Mouse (Mus musculus) mature B cell (primary cell): ENCODE results near the gene Nr2e3.
"Not testable (repeated sequence)": the region's sequence is repeated elsewhere in the genome, so short reads cannot be mapped to it uniquely, and the experiment has no call there.

Source experiments
- in situ Hi-C: fragments of 300-500 bp; cut with MboI; formaldehyde crosslinking; loops from 2 replicates; pipeline ENCODE4 v1.14.3; 2019

The Nr2e3 gene

DNA sequence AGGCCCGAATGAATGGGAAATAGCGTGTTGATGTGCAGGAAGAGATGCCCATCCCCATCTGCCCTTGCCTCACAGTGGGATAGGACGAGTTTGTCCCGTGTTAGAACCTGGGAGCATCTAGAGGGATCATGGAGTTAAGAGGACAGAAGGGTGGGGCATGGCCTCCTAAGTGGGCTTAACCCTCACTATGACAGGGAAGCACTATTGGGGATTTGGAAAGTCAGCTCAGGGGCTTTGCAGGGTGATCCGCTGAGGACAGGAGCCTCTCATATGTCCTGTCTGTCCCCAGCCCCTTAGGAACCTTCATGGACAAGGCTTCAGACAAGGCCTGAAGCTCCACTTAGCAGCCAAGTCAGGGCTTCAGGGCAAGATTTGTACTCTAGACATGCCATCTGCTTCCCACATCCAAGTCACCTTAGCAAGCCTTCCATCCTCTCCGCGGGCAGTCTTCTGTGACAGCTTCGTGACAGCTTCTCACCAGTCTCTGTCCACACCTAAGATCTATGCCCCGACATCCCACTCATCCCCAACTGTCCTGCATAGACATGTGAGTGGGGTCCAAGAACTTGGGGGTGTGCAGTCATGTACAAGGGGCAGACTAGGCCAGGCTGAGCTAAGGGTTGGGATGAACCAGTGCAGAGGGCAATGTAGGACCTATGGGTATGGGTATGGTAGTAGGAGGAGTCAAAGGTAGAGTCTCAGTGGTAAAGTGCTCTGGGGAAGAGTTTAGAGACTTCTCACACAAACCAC, 9.3 kb downstream of the Nr2e3 start:
- in situ Hi-C loops, result no loop called here

DNA sequence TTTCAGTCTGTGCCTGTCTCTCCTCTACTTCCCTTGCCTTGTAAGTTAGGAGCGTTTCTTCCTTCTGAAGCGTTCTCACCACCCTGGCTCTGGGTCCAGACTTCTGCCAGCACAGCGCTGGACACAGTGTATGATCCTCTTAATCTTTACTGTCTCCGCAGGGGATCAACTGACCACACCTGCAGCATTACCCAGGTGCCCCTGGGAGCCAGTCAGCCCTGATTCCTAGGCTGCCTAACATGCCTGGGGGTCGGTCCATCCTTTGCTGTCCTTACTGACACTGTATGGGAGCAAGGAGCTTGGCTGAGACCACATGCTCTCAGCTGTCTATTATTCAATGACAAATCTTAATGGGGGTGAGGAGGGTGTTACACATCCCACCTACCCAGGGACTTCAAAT, 10.5 kb downstream of the Nr2e3 start:
- in situ Hi-C loops, result no loop called here

DNA sequence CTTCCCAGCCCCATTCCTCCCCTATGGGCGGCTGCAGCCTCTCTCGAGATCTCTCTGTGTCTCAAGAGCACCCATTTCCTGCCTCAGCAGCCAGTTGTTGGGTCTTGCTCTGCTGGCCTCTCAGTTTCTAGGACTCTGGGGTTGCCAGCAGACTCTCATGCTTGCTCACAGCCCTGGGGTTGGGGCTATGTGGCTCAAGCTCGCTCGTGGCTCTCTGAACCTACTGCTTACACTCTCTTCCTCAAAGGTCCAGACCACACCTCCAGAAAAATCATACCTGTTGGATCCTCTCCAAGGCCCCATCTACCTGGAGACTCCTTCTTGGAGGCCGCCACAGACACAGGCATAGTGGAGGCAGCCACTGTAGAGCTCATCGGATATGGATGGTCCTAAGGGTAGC, 10.9 kb downstream of the Nr2e3 start:
- in situ Hi-C loops, result no loop called here

DNA sequence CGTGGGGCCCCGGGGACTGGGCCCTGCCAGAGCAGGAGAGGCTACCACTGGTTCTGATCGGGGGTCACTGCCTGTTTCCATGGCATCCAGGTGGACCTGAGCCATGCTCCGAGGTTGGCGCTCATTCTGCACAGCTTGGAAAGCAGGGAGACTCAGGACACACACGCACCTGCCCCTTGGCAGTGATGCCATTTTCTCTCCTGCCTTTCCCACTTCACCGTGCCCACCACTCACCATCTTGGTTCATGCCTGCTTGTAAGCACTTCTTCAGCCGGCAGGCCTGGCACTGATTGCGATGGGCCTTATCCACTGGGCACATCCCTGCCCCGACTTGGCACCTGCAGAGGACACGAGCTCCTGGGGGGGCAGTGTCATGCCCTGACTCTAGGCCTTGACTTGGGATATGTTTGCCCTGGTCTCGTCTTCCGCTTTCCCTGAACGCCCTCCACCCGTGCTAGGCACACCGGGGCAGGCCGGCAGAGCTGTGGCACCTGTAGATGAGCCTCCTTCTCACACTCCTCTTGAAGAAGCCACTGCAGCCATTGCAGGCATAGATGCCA, 11.7 kb downstream of the Nr2e3 start:
- in situ Hi-C loops, result no loop called here

DNA sequence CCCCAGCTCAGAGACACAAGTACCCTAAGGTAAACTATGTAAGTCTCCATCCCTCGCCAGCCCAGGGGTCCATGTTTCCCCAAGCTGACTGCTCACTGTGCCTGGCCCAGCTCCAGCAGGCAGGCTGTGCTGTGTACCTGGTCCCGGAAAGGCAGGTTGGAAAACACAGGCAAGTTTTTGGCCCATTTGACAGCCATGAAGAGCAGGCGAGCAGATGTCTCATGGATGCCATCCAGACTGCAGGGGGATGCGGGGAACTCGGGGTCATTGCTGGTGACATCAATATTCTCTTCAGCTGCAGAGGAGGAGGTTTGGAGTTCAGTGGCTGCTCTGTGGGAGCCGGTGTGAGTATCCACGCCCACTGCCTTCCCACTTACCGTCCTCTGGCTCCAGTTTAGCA, 12.2 kb downstream of the Nr2e3 start:
- in situ Hi-C loops, result no loop called here

DNA sequence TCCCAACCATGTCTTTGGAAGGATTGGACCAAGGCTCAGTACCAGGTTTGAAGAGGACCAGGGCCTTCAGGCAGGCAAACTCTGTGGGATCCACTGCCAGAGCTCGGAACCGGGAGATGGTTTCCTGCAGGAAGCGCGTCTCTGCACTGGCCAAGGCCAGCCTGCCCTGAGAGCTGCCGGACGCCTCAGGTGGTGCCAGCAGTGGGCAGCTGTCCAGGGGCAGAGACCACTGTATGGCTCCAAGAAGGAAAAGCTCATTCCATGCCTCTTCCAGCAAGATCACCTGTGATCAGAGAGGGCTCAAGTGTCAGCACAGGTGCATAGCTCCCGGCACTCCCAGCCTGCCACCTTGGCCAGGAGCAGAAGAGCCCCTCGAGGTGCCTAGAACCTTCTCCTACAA, 13.2 kb downstream of the Nr2e3 start:
- in situ Hi-C loops, result no loop called here

DNA sequence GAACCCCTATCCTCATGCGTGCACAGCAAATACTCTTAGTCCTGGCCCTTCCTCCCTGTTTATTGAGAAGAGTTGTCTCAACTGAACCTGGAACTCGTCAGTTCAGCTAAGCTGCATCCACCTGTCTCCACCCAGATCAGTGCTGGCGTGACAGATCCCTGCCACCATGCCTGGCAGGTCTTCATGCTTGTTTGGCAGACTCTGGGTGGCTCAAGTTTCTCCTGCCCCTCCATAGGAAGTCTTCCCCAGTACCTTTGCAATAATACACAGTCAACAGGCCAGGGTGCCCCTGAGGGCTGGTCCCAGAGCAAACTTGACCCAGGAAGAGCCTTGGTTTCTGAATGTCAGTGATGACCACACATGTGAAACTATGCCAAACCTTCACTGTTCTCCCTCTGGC, 15.2 kb downstream of the Nr2e3 start:
- in situ Hi-C loops, result no loop called here

DNA sequence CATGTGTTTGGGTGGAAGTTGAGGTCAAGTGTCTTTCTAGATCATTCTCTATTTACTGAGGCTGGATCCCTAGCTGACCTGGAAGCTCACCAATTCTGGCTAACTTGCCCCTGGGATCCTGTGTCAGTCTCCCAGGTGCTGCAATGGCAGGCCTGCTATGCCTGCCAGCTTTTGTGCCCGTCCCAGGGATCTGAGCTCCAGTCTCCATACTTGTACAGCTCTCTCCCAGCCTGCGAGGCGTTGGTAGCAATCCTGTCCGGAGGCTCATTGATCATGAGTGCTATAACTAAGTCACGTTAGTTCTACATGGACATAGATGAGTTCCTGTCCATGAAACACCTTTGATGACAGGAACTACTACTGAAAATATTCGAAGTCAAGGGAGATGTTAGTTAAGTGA, 16.6 kb downstream of the Nr2e3 start:
- in situ Hi-C loops, result no loop called here

DNA sequence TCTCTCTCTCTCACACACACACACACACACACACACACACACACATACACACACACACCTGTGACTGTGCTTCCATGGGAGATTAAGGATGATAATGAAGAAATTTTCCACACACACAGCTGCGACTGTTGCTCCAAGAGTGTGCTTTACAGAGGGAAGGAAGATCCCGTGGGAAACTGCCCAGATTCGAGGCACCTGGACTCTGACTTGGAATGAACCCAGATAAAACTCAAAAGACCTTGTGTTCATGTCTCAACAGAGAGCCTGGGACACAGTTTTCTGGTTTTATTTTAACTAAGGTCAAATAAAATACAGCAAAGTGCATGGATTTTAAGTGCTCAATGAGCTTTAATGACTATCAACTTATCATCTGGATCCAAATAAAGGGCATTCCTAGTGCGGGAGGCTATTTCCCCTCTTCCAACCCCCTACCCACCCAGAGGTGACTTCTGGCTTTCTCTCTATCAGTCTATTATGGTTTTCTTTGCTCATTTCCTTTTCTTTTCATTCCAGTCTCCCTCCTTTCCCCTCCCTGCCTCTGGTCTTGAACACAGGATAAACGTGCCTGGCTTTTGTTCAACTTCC, 17.9 kb downstream of the Nr2e3 start:
- in situ Hi-C loops, result no loop called here

DNA sequence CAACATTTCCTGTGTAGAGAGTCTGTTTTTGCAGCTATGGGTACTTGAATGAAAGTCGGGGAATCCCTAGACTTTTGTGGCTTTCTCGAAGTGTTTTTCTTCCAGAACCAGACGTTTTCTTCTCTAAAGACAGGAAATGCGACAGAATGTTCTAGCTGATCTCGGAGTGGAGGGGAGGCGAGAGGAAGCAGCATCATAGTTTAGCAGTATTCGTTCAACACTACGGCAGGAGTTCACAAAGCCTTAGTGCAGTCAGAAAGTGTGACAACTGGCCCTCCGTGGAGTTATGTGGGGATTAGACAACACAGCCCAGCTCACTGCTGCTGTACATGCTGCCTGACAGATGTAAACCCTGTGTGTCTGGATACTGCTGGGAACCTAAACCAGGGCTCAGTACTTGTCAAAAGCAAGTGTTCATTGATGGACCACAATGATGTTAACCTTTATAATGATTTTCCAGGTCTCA, 18.5 kb downstream of the Nr2e3 start:
- in situ Hi-C loops, result no loop called here

DNA sequence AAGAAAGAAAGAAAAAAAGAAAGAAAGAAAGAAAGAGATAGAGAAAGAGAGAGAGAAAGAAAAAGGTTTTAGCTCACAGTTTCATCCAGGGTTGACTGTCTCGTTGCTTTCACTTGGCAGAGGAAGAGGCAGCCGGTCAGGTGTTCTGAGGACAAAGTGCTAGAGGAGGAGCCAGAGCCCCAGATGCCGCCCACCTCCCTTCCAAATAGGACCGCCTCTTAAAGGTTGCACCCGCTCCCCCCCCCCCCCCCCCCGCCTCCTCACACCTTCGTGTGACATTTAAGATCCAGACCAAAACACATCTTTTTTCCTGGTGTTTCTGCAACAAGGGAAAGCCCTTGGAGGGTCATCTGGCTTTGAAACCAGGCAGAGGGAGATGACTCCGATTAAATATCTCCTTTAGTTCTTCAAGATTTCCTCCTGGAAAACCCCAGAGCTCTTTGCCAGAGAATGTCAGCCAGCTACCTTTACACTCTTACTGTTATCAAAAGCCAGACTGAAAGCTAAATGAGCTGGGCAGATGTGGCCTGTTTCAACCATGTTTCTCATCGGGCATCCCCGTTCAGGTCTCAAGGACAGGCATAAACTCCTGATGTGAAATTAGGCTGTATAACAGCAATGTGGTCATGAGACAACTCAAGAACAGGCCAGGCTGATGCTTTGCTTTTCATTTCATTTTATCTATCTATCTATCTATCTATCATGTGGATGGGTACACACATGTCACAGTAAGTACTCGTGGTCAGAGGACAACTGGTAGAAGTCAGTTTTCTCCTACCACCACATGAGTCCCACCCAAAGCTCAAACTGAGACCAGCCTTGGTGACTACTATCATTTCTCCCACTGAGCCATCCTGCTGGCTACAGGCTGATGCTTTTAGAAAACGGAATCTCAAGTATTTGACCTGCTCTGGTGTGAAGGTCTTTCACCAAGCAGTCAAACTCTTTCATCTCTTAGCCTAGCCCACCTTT, 19.3 kb downstream of the Nr2e3 start:
- in situ Hi-C loops, result no loop called here

DNA sequence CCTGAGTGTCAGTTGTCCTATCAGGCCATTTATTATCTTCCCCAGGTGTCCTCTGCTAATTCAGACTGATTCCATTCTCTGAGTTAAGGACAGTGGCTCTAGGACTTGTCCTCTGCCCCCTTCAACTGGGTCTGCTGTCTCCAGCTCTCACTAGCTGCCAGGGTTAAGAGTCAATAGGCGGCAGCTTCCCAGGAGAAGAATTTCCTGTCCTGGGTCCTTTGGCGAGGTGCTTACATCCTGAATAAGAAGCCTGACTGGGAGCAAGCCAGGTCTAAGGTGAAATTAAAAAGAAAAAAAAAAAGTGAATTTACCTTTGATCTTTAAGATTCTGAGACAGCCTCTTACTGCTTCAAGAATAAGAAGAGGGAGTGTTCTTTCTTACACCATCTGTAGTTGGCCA, 20.8 kb downstream of the Nr2e3 start:
- in situ Hi-C loops, result no loop called here

DNA sequence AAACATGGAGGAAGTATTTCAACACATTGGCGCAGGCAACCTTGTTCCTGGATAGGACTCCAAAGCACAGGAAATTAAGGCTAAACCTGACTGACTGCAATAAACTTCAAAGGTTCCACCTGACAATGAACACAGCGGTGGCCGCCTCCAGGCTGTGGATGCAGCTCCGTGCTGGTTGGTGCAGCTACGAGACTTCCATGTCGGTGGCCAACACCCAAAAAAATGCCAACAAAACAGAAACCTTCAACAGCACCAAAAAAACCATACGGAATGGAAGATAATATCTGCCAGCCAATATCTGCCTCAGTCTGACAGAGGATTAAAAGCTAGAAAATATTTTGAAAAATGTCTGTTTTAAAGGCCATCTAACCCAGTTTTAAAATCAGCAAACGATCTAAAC, 21.9 kb downstream of the Nr2e3 start:
- in situ Hi-C loops, result no loop called here

DNA sequence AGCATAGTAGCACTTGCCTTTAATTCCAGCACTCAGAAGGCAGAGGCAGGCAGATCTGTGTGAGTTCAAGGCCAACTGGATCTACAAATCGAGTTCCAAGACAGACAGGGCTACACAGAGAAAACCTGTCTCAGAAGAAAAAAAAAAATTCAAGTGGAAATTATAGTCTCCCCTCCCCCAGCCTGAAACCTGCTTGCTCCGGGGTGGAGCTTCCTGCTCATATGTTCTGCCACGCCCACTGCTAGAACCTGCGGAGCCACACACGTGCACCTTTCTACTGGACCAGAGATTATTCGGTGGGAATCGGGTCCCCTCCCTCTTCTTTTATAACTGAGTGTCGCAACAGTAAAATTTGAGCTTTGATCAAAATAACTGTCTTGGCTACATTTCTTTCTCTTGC, 24.6 kb downstream of the Nr2e3 start:
- in situ Hi-C loops, result not testable (repeated sequence)

DNA sequence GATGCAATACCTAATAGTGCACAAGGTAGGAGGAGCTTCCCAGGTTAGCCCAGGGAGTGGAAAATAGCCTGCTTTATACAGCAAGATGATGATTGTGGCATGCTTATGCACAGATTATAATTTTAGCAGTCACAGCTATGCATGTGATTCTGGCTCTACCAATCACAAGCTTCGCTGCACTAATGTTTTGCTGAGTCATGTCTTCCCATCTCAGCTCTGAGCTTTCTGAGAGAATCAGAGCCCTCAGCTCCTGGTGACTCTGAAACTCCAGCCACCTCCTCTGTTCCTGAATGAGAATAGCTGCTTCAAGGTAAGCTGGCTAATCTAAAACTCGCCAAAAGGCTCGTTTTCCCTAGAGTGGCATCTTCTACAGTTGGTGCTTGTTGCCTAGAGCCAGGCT, 30.2 kb downstream of the Nr2e3 start:
- in situ Hi-C loops, result no loop called here

DNA sequence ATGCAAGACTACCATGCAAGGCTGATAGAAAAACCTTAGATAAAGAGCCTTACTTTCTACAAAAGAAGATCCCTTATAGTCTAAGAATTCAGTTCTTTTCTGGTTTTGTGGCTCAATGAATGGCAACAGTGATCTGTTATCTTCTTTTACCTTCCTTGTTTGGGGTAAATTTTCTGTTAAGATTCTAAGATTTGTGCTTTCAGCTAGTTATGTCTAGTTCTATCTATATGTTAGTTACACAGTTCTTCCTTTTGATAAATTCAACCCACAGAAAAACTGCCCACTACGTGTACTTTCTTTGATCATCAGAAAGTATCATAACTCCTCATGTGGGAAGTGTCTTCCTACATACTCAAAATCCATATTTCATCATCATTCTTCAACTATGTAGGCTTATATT, 45.7 kb downstream of the Nr2e3 start:
- in situ Hi-C loops, result no loop called here

DNA sequence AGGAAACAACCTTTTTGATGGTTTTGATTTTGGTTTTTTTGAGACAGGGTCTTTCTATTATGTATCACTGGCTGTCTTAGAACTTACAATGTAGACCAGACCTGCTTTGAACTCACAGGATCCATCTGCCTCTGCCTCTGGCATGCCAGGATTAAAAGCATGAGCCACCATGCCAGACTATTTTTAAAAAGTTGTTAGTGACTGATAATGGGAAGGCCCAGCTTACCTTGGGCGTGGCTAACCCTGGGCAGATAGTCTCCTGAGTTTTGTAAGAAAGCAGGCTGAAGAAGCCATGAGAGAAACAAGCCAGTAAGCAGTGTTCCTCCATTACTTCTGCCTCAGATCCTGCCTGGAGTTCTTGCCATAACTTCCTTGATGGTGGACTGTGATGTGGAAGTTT, 57.1 kb downstream of the Nr2e3 start:
- in situ Hi-C loops, result no loop called here
